Mouse (Mus musculus): Measurements from ENCODE around the gene Stt3b.

DNA sequence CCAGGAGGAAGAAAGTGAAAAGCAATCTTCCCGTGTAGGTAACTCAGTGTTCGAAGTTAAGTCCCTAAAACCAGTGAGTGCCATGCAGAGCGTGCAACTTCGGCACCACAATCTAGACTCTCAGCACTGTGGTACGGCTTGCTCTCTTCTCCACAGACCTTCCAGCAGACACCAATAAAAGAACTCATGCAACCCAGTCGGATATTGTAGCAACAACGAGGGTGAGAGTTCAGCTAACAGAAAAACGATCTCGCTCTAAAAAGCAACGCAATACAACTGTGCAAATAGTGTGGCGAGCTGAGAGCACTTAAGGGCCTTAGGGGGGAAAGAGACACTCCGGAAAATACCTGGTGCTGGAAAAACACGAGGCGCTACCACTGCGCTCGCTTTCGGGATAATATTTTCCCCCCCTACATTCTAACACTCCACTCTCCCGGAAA lies 1.3 kb downstream of the Stt3b start:
- TF ChIP-seq CTCF (conservative IDR thresholded peaks at IDR 0.05; ENCODE audit: low read length) (no peak), NANOG (IDR thresholded peaks at IDR 0.05; ENCODE audit: borderline replicate concordance, low read length) (no peak), POU5F1 (IDR thresholded peaks at IDR 0.05; ENCODE audit: borderline replicate concordance, low read length) (no peak)
